Mouse (Mus musculus): ENCODE measurements around the gene Commd7. TPM values are rescaled to one million over a fixed set of nuclear protein-coding genes. Genes with fewer than 3 reads are reported as not detected.
"Not testable (repeated sequence)": the region's sequence is repeated elsewhere in the genome, so short reads cannot be mapped to it uniquely, and the experiment has no call there.

Commd7 gene
- total RNA-seq (2021) = 10 to 100 TPM; 11.0 to 12.2 TPM

GRCm38 (mm10) chr2:153631976-153632870 is at the start of gene Commd7:
Commd7 (minus strand) TSS chr2:153632781.
- intact Hi-C loops (cut with DNase I) = loop anchor here (1.0 kb wide), 1 partner anchor 17 kb away; the partner anchor contains the start of gene Dnmt3b
- peak; percentile 94 to 96 for DNase-seq

DNA sequence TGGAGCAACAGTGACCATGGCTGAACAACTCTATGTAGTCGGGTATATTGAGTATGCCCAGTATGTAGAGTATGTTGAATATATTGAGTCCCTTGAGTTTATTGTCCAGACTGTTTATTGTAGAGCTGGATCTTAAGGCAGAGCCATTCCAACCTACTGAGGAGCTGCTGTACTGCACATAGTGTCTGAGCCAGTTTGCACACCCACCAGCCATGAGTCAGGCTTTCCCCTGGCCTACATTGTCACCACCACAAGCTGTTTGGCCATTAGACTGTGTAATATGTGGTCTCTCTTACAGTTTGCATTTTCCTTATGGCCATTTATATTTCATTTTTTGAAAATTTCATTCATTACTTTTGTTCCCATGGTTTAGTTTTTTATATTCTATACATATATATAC is 47.4 kb upstream of the Commd7 start:
- DNase-seq = no peak
- intact Hi-C loops (cut with DNase I) = no loop called here

GRCm38 (mm10) chr2:153677550-153677949 is 45.0 kb upstream of the Commd7 start:
- DNase-seq = no peak
- intact Hi-C loops (cut with DNase I) = no loop called here

DNA sequence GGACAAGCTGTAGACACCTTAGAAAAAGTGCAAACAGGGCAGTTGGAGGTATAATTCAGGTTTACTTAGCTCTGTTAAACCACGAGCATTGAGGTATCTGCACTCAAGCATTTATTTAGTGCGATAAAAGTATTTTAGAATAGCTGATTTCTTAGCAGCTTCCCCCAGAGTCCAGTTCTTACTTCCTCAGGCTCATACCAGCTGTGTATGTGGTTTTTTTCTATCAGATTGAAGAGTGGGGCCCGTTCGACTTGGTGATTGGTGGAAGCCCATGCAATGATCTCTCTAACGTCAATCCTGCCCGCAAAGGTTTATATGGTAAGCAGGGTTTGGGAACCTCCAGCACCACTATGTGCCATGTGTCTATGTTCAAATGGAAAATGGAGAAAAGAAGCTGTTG is 44.4 kb upstream of the Commd7 start:
- DNase-seq = no peak
- intact Hi-C loops (cut with DNase I) = no loop called here

DNA sequence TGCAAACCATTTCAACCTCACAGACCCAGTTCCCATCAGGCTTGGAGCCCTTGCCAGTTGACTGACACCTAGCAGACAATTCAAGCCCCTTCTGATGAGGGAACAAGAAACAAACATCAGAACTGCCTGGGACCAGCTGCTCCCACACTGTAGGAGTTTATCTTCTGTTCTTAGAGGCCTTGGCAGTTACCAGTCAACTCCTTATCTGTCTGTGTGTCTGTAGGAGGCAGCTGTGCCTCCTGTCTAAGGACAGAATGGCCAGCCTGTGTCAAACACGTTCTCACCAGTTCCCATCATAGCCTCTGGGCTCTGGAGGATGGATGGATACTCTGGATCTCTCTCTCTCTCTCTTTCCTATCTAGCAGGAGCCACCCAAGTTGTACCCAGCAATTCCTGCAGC is 42.8 kb upstream of the Commd7 start:
- intact Hi-C loops (cut with DNase I); DNase-seq: not testable (repeated sequence)

GRCm38 (mm10) chr2:153672619-153673018 is 40.0 kb upstream of the Commd7 start:
- intact Hi-C loops (cut with DNase I) = no loop called here
- no peak for DNase-seq

DNA sequence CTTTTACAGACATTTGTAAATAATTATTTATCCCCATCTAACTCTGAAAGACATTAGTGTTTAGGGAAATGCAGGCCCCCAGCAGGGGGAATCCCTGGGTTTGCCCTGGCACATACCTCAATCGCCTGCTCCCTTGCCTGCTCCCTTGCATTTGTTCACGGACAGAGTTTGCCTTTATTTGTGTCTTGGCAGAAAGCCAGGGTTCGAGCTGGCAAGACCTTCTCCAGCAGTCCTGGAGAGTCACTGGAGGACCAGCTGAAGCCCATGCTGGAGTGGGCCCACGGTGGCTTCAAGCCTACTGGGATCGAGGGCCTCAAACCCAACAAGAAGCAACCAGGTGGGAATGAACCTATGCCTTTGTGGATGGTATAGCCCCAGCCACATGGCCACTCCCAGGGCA is 37.5 kb upstream of the Commd7 start:
- intact Hi-C loops (cut with DNase I) = loop anchor here (2.0 kb wide), 1 partner anchor 261 kb away; no protein-coding TSS in a partner anchor

DNA sequence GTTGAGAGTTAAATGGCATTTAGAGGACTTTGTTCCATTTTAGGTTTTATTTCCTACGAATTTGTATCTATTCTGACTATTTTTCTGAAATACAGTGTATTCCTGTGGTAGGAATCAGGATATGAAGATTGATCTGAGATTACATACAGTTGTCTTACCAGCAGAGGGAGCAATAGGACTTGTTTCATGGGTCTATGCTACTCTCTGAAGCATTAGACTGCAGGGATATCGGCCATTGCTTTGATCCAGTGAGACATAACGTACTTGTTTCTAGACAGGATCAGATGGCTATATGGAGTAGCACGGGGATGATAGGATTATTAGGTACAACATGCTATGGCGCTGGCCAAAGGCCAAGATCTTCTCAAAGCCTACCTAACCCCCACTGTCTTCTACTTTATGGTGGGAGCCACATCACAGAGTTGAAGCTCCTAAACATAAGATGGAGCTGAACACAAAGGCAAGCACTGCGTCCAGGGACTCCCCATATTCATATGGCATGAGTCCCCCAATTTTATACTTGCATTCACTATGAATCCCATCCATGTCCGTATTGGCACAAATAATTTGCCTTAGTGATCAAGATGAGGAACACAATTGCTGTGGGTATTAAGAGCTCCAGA is 36.3 kb upstream of the Commd7 start:
- peak in 1 of 2 experiments; percentile 7 for DNase-seq
- intact Hi-C loops (cut with DNase I) = loop anchor here (2.0 kb wide), 1 partner anchor 182 kb away; no protein-coding TSS in a partner anchor

More for the DNA sequence above, 37.5 kb upstream of the Commd7 start:
- no peak for DNase-seq

GRCm38 (mm10) chr2:153665401-153665800 is 32.8 kb upstream of the Commd7 start:
- intact Hi-C loops (cut with DNase I) = no loop called here
- DNase-seq = no peak

GRCm38 (mm10) chr2:153660616-153661015 is 28.0 kb upstream of the Commd7 start:
- intact Hi-C loops (cut with DNase I) = no loop called here
- DNase-seq = no peak

DNA sequence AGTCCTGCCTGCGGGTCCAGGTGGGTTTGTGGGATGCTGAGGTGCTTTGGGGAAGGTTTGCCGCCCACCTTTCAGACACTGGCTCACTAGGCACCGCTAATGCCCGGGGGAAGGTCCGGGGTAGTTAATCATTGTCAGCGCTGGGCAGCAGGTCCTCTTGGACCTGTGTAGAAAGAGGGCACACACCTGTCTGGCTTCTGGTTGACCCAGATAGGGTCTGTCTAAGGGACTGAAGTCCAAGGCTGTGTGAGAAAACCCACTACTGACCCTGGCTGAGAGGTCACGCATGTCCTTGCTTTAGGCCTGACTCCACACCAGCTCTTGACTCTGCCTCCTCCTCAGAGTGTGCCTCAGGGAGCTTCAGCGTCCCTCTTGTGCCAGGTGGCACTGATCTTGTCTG is 25.1 kb upstream of the Commd7 start:
- DNase-seq; intact Hi-C loops (cut with DNase I): not testable (repeated sequence)

DNA sequence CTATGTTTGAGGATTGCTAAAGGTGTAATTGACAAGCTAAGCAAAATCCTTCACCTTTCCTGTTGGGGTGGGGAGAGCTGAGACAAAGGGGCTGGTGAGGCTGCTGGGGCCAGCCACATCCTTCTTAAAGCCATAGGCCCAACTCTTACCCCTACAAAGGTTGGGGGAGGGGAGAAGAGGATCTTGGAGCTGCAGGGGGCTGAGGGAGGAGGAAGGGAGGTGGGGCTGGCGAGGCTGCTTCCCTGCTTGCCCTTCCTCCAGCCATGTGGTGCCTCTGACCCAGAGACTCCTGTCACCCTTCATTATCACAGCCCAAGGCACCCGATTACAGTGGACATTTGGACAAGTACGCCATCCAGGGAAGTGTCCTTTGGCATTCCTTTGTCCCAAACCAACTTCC is 19.1 kb upstream of the Commd7 start:
- intact Hi-C loops (cut with DNase I) = no loop called here

GRCm38 (mm10) chr2:153650014-153650687 is 17.6 kb upstream of the Commd7 start:
- no peak for DNase-seq

More for the DNA sequence above, 19.1 kb upstream of the Commd7 start:
- no peak for DNase-seq

DNA sequence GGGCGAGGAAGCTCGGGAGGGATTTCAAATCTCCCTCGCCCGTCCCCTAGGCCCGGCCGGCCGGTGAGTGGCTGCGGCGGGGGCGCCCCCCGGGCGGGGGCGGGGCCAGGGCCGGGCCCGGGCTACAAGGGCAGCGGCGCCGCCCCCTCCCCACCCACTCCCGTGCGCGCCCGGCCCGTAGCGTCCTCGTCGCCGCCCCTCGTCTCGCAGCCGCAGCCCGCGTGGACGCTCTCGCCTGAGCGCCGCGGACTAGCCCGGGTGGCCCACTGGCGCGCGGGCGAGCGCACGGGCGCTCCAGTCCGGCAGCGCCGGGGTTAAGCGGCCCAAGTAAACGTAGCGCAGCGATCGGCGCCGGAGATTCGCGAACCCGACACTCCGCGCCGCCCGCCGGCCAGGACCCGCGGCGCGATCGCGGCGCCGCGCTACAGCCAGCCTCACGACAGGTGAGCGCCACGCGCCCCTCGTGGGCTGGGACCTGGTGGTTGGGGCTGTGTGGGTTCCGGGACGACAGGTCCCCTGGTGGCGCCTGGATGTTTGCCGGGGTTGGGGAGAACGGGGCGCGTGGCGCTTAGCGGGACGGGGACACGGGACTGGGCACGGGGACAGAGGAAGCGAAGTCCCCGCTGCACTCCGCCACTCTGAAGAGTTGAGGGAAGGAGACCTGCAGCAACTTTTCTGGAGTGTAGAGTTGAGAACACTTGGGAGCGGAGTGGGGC is 16.9 kb upstream of the Commd7 start, which contains the start of gene Dnmt3b:
TSS of gene Dnmt3b (plus strand) at position 153 of the 716 bp plus-strand sequence.
- intact Hi-C loops (cut with DNase I) = loop anchor here (1.0 kb wide), 1 partner anchor 17 kb away; the partner anchor contains the start of gene Commd7
- DNase-seq = peak; percentile 61 to 76

More at GRCm38 (mm10) chr2:153650014-153650687, 17.6 kb upstream of the Commd7 start:
- intact Hi-C loops (cut with DNase I) = no loop called here

- intact Hi-C loops (cut with DNase I) = loop anchor here (1.0 kb wide), 1 partner anchor 17 kb away; the partner anchor contains the start of gene Commd7
These were observed 16.3 kb upstream of the Commd7 start for GRCm38 (mm10) chr2:153648773-153649297.

GRCm38 (mm10) chr2:153642999-153643398 is 10.4 kb upstream of the Commd7 start:
- intact Hi-C loops (cut with DNase I) = no loop called here
- DNase-seq = no peak

More at GRCm38 (mm10) chr2:153648773-153649297, 16.3 kb upstream of the Commd7 start:
- DNase-seq = no peak

DNA sequence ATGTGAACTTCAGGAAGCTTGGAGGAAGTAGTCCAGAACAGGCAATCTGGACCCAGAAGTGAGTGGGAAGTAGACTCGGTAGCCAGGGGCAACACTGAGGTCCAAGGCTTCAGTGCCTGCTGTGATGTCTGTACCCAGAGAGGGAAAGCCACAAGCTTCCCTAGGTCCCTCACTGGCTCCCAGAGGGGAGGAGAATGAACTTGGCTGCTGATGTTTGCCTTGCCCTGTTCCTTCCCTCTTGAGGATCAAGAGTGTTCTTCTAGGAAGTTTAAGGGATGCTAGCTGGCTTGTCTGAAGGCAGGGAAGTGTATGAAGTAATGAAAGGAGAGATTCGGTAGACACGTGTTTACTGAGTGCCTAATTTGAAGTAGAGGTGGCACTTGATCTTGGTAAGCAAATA is 9.9 kb upstream of the Commd7 start:
- intact Hi-C loops (cut with DNase I) = no loop called here
- no peak for DNase-seq

DNA sequence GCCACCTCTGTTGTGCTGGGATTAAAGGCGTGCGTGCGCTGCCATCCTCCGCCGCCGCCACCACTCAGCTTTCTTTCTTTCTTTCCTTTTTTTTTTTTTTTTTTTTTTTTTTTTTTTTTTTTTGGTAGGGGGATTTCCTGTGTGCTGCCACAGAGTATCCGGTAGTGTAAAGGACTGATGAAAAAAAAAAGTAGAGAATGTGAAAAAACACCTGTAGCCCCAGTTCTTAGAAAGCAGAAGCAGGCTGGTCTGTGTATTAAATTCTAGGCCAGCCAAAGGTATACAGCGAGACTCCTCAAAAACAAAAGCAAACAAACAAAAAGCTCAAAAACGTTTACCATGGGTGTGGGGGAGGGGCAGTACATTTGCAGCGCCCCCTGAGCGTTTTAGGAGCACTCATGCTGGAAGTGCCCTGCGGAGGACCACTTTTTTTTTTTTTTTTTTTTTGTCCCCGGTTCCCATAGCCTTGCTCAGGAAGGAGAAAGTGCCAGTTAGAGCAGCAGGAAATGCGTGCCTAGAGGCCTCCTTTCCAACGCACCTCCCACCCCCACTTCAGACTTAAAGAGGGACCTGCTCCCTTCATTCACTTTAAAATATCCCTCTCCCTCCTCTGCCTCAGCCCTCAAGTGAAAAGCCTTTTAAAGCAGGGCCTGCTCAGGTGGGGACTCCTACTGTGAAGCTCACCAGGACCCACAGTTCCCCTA is 6.5 kb upstream of the Commd7 start:
- no peak for DNase-seq
- intact Hi-C loops (cut with DNase I) = no loop called here

- intact Hi-C loops (cut with DNase I) = no loop called here
- DNase-seq = no peak
These were observed 678 bp upstream of the Commd7 start for GRCm38 (mm10) chr2:153633259-153633658.

Data from heart, postnatal 36 days (tissue).